Comparison of ENCODE assay signal across 12 mouse cellular contexts in the genomic region with DNA sequence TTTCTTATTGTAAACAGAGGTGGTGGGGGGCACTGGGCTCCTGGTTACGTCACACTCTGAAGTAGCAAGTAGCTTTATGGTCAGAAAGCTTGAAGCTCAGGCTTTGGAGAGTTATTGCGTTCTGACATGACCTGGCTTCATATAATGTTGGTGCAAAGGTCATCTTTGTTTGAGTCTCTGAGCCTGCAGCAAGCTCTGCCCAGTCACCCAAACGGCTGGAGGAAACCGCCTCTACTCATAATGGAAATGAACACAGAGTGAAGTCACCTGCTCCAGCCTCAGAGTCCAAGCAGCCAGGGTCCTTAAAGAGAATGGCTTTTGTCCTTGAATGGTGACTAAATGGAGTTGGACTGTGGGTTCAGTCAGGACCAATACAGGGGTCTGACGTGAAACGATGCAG.
"Had no signal": no experiment of that assay in that cellular context is flagged by ENCODE, and none has a peak within 500 bp of the region (broad histone marks: within the 10 kb centered on the region; RNA-seq: fewer than 3 reads in every experiment).

No protein-coding gene starts in this region.

- H3K4me1 ChIP-seq: limb, embryonic 15.5 days had no signal

- H3K9ac ChIP-seq: limb, embryonic 15.5 days; liver, embryonic 13.5 days; midbrain, embryonic 12.5 days; neural tube, embryonic 13.5 days had no signal

- H3K4me2 ChIP-seq: limb, embryonic 15.5 days; liver, embryonic 13.5 days; midbrain, embryonic 12.5 days; neural tube, embryonic 13.5 days had no signal

- H3K27ac ChIP-seq: limb, embryonic 15.5 days; liver, embryonic 13.5 days; midbrain, embryonic 12.5 days; neural tube, embryonic 13.5 days had no signal

- H3K9me3 ChIP-seq: limb, embryonic 15.5 days; liver, embryonic 13.5 days; midbrain, embryonic 12.5 days; neural tube, embryonic 13.5 days had no signal

- ATAC-seq: inflammation-experienced regulatory T-cells, adult 6 months; midbrain, embryonic 16.5 days had no signal

- H3K4me3 ChIP-seq: limb, embryonic 15.5 days; liver, embryonic 13.5 days; midbrain, embryonic 12.5 days; neural tube, embryonic 13.5 days had no signal

- H3K27me3 ChIP-seq: limb, embryonic 15.5 days; liver, embryonic 13.5 days; midbrain, embryonic 12.5 days; neural tube, embryonic 13.5 days had no signal

- DNase-seq: kidney, postnatal 14 days; liver, embryonic 13.5 days; lung, adult 18-20 months; retina, postnatal 1 day; right cerebral cortex, postnatal 4 days; spleen, adult 18-20 months; thymus, postnatal 4 days had no signal

- H3K36me3 ChIP-seq: liver, embryonic 13.5 days; midbrain, embryonic 12.5 days; neural tube, embryonic 13.5 days had no signal
